Mouse (Mus musculus): ENCODE results near the gene Eid3. TPM values are rescaled to one million over a fixed set of nuclear protein-coding genes. Genes with fewer than 3 reads are reported as not detected.

The Eid3 gene
- polyA plus RNA-seq, 1 experiment from 2014 or later = not detected

DNA sequence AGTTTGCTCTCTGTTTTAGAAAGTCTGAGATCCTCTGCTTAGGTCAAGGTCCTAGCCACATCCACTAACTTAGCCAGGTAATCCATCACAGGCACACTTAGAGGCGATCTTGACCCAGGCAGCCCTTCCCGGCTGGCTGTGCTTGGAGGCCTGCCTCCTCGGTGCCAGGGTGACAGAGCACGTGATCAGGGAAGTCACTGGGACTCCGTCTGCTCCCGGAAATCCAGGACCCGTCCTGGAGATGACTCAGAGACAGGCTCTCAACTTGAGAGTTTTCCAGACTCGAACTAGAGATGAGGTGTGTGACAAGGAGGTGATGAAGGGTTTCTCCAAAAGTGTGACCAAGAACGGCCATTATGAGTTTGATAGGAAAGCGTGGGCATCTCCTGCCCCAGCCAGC lies 41.9 kb upstream of the Eid3 start:
- Histone ChIP-seq H3K4me3 (ENCODE audit: low read depth, low read length) (no peak overlapping the region), H3K27me3 (ENCODE audit: insufficient read depth, low read length) (no peaks in the 10 kb centered on the region), H3K27ac (ENCODE audit: low read depth) (no peak overlapping the region), H3K9me3 (ENCODE audit: low read length) (no peaks in the 10 kb centered on the region), H3K36me3 (replicated peaks; ENCODE audit: insufficient read depth, low read length) (no peaks in the 10 kb centered on the region), H3K4me2 (ENCODE audit: low read depth, low read length) (no peak overlapping the region), H3K9ac (replicated peaks) (no peak overlapping the region), H3K4me1 (ENCODE audit: insufficient read depth) (no peaks in the 10 kb centered on the region)
- TF ChIP-seq EP300 (IDR thresholded peaks at IDR 0.05; ENCODE audit: low read depth) (no peak), CTCF (IDR thresholded peaks at IDR 0.05; ENCODE audit: low read depth) (no peak)
- no peak for DNase-seq
- 70% methylated on average over 10 of the region's 10 CpGs for WGBS (ENCODE audit: insufficient replicate concordance)
- ATAC-seq = no peak

DNA sequence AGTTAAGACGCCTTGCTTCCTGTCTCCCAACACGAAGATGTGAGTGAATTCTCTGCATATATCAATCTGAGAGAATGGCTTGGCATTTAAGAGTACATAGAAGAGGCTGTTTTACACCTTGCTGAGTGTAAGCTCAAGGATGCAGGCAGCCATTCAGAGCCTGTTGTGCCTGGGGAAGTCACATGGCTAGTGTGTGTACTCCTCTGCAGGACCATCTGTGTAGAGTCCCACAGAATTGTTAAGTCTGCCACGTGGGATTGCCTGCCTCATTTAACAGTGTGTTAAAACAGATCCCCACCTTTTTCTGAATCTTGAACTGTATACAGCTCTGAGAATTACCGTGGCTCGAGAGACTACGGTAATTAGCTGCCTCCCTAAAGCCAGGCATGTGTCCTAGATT lies 39.9 kb upstream of the Eid3 start:
- Histone ChIP-seq H3K4me1 (ENCODE audit: insufficient read depth) (no peaks in the 10 kb centered on the region), H3K4me3 (ENCODE audit: low read depth, low read length) (no peak overlapping the region), H3K9ac (replicated peaks) (no peak overlapping the region), H3K9me3 (ENCODE audit: low read length) (no peaks in the 10 kb centered on the region), H3K4me2 (ENCODE audit: low read depth, low read length) (no peak overlapping the region), H3K36me3 (replicated peaks; ENCODE audit: insufficient read depth, low read length) (no peaks in the 10 kb centered on the region), H3K27me3 (ENCODE audit: insufficient read depth, low read length) (no peaks in the 10 kb centered on the region), H3K27ac (ENCODE audit: low read depth) (no peak overlapping the region)
- TF ChIP-seq EP300 (IDR thresholded peaks at IDR 0.05; ENCODE audit: low read depth) (no peak), CTCF (IDR thresholded peaks at IDR 0.05; ENCODE audit: low read depth) (no peak)
- DNase-seq = no peak
- 46% methylated on average over 6 of the region's 6 CpGs for WGBS (ENCODE audit: insufficient replicate concordance)
- ATAC-seq = no peak

GRCm38 (mm10) chr10:82833926-82834325 lies 32.5 kb upstream of the Eid3 start, which contains the start of gene Txnrd1:
TSS of gene Txnrd1 (plus strand) at chr10:82833951.
- no peaks in the 10 kb centered on the region for H3K4me1 ChIP-seq (ENCODE audit: insufficient read depth)
- TF ChIP-seq CTCF (IDR thresholded peaks at IDR 0.05; ENCODE audit: low read depth) (no peak), EP300 (IDR thresholded peaks at IDR 0.05; ENCODE audit: low read depth) (no peak)
- 73% methylated on average over 9 of the region's 9 CpGs for WGBS (ENCODE audit: insufficient replicate concordance)
- no peaks in the 10 kb centered on the region for H3K36me3 ChIP-seq (replicated peaks; ENCODE audit: insufficient read depth, low read length)
- H3K27ac ChIP-seq (ENCODE audit: low read depth) = no peak within 1 kb of the TSS
- ATAC-seq (no peak), DNase-seq (no peak)
- no peak within 1 kb of the TSS for H3K4me2 ChIP-seq (ENCODE audit: low read depth, low read length)
- H3K9me3 ChIP-seq (ENCODE audit: low read length) = no peaks in the 10 kb centered on the region
- H3K4me3 ChIP-seq (ENCODE audit: low read depth, low read length) = no peak within 1 kb of the TSS
- no peak within 1 kb of the TSS for H3K9ac ChIP-seq (replicated peaks)
- H3K27me3 ChIP-seq (ENCODE audit: insufficient read depth, low read length) = no peaks in the 10 kb centered on the region

DNA sequence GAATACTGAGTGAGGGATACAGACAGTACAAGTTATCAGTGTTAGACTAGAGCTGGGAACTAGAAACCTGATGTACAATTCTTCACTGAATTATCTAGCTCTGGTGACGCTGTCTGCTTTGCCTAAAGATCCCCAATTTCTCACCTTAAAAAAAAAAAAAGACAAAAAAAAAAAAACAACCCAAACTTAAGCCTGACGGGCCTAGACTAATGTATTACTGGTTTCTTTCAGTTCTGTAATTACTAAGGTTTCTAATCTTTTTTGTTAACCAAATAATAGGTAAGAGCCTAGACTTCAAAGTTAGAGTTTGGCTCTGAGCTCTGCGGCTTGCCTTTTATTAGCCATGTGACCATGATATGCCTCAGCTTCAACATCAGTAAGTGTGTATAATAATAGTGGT lies 30.5 kb upstream of the Eid3 start:
- ATAC-seq = no peak
- Histone ChIP-seq H3K9me3 (ENCODE audit: low read length) (no peaks in the 10 kb centered on the region), H3K4me3 (ENCODE audit: low read depth, low read length) (no peak overlapping the region), H3K9ac (replicated peaks) (no peak overlapping the region), H3K4me1 (ENCODE audit: insufficient read depth) (no peaks in the 10 kb centered on the region), H3K27ac (ENCODE audit: low read depth) (no peak overlapping the region), H3K4me2 (ENCODE audit: low read depth, low read length) (no peak overlapping the region), H3K27me3 (ENCODE audit: insufficient read depth, low read length) (no peaks in the 10 kb centered on the region), H3K36me3 (replicated peaks; ENCODE audit: insufficient read depth, low read length) (no peaks in the 10 kb centered on the region)
- TF ChIP-seq CTCF (IDR thresholded peaks at IDR 0.05; ENCODE audit: low read depth) (no peak), EP300 (IDR thresholded peaks at IDR 0.05; ENCODE audit: low read depth) (no peak)
- 85% methylated on average over 3 of the region's 3 CpGs for WGBS (ENCODE audit: insufficient replicate concordance)
- no peak for DNase-seq

- TF ChIP-seq CTCF (IDR thresholded peaks at IDR 0.05; ENCODE audit: low read depth) (no peak), EP300 (IDR thresholded peaks at IDR 0.05; ENCODE audit: low read depth) (no peak)
- no peaks in the 10 kb centered on the region for H3K36me3 ChIP-seq (replicated peaks; ENCODE audit: insufficient read depth, low read length)
- no peak overlapping the region for H3K4me3 ChIP-seq (ENCODE audit: low read depth, low read length)
- DNase-seq (no peak), ATAC-seq (no peak)
- H3K4me1 ChIP-seq (ENCODE audit: insufficient read depth) = no peaks in the 10 kb centered on the region
- 70% methylated on average over 7 of the region's 7 CpGs for WGBS (ENCODE audit: insufficient replicate concordance)
- H3K9ac ChIP-seq (replicated peaks) = no peak overlapping the region
- H3K4me2 ChIP-seq (ENCODE audit: low read depth, low read length) = no peak overlapping the region
- no peaks in the 10 kb centered on the region for H3K27me3 ChIP-seq (ENCODE audit: insufficient read depth, low read length)
- no peak overlapping the region for H3K27ac ChIP-seq (ENCODE audit: low read depth)
- no peaks in the 10 kb centered on the region for H3K9me3 ChIP-seq (ENCODE audit: low read length)
Measured at GRCm38 (mm10) chr10:82838390-82838789, 28.0 kb upstream of the Eid3 start.

GRCm38 (mm10) chr10:82844090-82844489 lies 22.3 kb upstream of the Eid3 start:
- DNase-seq (no peak), ATAC-seq (no peak)
- 63% methylated on average over 6 of the region's 6 CpGs for WGBS (ENCODE audit: insufficient replicate concordance)
- H3K27ac ChIP-seq (ENCODE audit: low read depth) = no peak overlapping the region
- H3K4me2 ChIP-seq (ENCODE audit: low read depth, low read length) = no peak overlapping the region
- H3K36me3 ChIP-seq (replicated peaks; ENCODE audit: insufficient read depth, low read length) = no peaks in the 10 kb centered on the region
- H3K27me3 ChIP-seq (ENCODE audit: insufficient read depth, low read length) = no peaks in the 10 kb centered on the region
- H3K4me1 ChIP-seq (ENCODE audit: insufficient read depth) = no peaks in the 10 kb centered on the region
- H3K9ac ChIP-seq (replicated peaks) = no peak overlapping the region
- TF ChIP-seq CTCF (IDR thresholded peaks at IDR 0.05; ENCODE audit: low read depth) (no peak), EP300 (IDR thresholded peaks at IDR 0.05; ENCODE audit: low read depth) (no peak)
- no peak overlapping the region for H3K4me3 ChIP-seq (ENCODE audit: low read depth, low read length)
- H3K9me3 ChIP-seq (ENCODE audit: low read length) = no peaks in the 10 kb centered on the region

DNA sequence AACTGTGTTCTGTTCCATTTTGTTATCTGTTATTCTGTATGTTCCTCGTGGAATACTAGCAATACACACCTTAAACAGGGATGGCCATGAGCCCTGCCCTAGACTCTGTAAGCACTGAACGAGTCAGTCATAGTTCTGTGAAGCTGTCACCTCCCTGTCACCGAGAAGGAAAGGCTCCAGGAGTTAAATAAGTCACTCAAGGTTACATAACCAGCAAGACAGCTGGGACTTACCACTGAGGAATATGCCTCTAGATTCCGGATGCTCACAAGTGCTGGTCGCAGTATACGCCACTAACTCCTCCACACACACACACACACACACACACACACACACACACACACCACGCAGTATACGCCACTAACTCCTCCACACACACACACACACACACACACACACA lies 21.7 kb upstream of the Eid3 start:
- H3K4me1 ChIP-seq (ENCODE audit: insufficient read depth) = no peaks in the 10 kb centered on the region
- H3K9me3 ChIP-seq (ENCODE audit: low read length) = no peaks in the 10 kb centered on the region
- no peak for ATAC-seq
- no peak overlapping the region for H3K4me2 ChIP-seq (ENCODE audit: low read depth, low read length)
- DNase-seq = no peak
- TF ChIP-seq CTCF (IDR thresholded peaks at IDR 0.05; ENCODE audit: low read depth) (no peak), EP300 (IDR thresholded peaks at IDR 0.05; ENCODE audit: low read depth) (no peak)
- H3K27me3 ChIP-seq (ENCODE audit: insufficient read depth, low read length) = no peaks in the 10 kb centered on the region
- no peak overlapping the region for H3K4me3 ChIP-seq (ENCODE audit: low read depth, low read length)
- H3K27ac ChIP-seq (ENCODE audit: low read depth) = no peak overlapping the region
- no peaks in the 10 kb centered on the region for H3K36me3 ChIP-seq (replicated peaks; ENCODE audit: insufficient read depth, low read length)
- WGBS (ENCODE audit: insufficient replicate concordance) = 79% methylated on average over 8 of the region's 8 CpGs
- no peak overlapping the region for H3K9ac ChIP-seq (replicated peaks)

All from liver, postnatal 0 days (tissue).